Mouse (Mus musculus) bone marrow macrophage, adult 2 months (primary cell): Measurements from ENCODE around the gene Draxin. TPM values are rescaled to one million over a fixed set of nuclear protein-coding genes. Genes with fewer than 3 reads are reported as not detected.

Experiments used
- H3K27ac ChIP-seq: 2 replicates; pipeline ENCODE4 v1.5.1; 2012; ENCODE audit warnings: low read depth, low read length; ENCODE audit not compliant: insufficient read depth
- H3K4me1 ChIP-seq: 2 replicates; pipeline ENCODE4 v1.6.1; 2012; ENCODE audit warnings: low read length; ENCODE audit not compliant: control insufficient read depth, insufficient read depth
- H3K4me3 ChIP-seq: 2 replicates; pipeline ENCODE4 v1.5.1; 2012; ENCODE audit warnings: mild to moderate bottlenecking, low read length, moderate library complexity; ENCODE audit not compliant: insufficient read depth
- CTCF ChIP-seq: IDR thresholded peaks from 2 replicates; pipeline ENCODE4 v1.5.1; 2012; ENCODE audit warnings: low read depth, mild to moderate bottlenecking, low read length, moderate library complexity
- POLR2A ChIP-seq: IDR thresholded peaks from 2 replicates; pipeline ENCODE4 v1.6.1; 2012; ENCODE audit warnings: mild to moderate bottlenecking, low read depth, low read length, borderline replicate concordance
- polyA plus RNA-seq: library from polyadenylated mRNA; stranded (reverse); fragments of >200 nt; gene quantifications from 2 replicates; pipeline ENCODE4 v1.2.4, GENCODE M21; 2012; ENCODE audit not compliant: missing spikeins, insufficient read depth, insufficient read length

Gene Draxin
- polyA plus RNA-seq, 1 experiment, result not detected

DNA sequence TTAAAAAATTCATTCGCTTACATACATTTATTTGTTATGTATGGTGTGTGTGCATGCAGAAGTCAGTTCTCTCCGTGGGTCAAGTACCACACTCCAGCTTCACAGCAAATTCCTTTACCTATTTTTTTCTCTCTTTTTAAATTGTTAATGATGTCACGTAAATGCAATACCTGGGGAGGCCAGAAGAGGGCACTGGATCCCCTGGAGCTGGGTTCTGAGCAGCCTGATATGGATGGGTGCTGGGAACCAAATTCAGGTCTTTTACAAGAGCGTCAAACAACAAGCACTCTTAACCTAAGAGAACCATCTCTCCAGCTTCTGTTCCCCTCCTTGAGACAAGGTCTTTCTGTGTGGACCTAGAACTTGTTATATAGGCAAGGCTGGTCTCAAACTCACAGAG, 13.8 kb downstream of the Draxin start:
- no peaks in the 10 kb centered on the region for H3K4me1 ChIP-seq
- TF ChIP-seq CTCF (no peak), POLR2A (no peak)
- H3K4me3 ChIP-seq, result no peak overlapping the region
- H3K27ac ChIP-seq, result no peak overlapping the region

DNA sequence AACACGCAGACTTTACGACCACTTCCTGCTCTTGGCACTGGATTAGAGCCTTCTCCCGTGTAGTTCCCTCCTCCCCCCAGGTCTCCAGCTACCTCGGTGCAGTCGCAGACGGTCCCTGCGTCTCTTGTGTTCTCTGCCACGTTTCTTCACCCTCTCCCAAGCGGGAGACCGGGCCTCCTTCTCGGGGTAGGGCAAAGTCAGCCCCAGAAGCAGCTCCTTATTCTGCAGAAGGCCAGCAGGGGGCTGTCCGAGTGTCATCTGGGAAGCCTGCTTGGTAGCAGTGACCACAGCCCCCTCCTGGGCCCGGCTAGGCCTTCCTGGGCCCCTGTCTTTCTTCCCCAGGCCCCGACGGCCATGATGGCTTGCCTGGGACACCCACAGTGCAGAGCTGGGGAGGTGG, 15.0 kb downstream of the Draxin start:
- H3K4me1 ChIP-seq, result no peaks in the 10 kb centered on the region
- H3K27ac ChIP-seq, result no peak overlapping the region
- H3K4me3 ChIP-seq, result no peak overlapping the region
- no peak for TF ChIP-seq POLR2A
- peak; percentile 30; the same call in 1 of the 2 replicates for TF ChIP-seq CTCF

DNA sequence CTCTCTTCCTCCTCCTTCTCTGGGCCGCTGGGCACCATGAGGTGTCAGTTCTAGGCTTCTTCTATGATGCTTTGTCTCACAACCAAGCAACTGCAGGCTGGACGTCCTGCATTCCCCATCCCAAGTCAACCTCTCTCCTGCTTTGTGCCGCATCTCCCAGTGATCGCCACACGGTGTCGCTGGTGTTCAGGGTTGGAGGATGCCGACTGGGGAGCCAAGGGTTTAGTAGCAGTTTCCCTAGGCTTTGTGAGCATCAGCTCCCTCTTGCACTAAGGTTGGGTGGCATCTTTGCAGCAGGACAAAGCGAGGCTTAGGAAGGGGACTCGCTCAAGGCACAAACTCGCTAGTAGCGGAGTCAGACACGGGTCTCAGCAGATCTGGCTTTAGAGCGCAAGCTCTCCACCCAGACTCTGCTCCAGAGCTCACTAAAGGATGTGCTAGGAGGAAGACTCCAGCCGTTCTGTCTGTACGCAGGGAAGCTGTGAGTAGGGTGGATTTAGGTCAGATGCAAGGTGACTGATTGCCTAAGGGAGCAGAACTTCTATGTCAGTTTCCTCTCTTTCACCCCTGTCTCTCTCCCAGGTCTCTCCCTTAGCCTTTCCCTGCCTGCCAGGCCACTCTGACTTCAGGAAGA, 15.6 kb downstream of the Draxin start:
- TF ChIP-seq CTCF (peak; percentile 82), POLR2A (no peak)
- Histone ChIP-seq H3K27ac (no peak overlapping the region), H3K4me1 (no peaks in the 10 kb centered on the region), H3K4me3 (no peak overlapping the region)

DNA sequence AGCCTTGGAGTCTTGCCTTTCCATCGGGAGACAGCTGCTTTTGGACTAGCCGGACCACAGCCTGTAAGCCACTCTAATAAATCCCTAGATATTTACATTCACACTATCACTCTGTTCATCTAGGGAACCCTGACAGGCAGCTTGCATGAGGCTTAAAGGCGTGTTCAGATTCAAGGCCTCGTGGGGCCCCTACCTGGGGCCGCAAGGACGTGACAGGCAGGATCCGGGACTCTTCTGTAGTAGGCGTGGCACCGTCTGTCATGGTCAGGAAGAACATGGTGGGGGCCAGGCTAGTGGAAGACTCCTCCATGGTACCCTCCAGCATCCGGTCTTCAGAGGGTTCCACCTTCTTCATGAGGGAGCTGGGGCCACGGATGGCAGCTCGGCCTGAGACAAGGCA, 18.0 kb downstream of the Draxin start:
- TF ChIP-seq POLR2A (no peak), CTCF (no peak)
- H3K27ac ChIP-seq, result no peak overlapping the region
- H3K4me1 ChIP-seq, result no peaks in the 10 kb centered on the region
- H3K4me3 ChIP-seq, result no peak overlapping the region

DNA sequence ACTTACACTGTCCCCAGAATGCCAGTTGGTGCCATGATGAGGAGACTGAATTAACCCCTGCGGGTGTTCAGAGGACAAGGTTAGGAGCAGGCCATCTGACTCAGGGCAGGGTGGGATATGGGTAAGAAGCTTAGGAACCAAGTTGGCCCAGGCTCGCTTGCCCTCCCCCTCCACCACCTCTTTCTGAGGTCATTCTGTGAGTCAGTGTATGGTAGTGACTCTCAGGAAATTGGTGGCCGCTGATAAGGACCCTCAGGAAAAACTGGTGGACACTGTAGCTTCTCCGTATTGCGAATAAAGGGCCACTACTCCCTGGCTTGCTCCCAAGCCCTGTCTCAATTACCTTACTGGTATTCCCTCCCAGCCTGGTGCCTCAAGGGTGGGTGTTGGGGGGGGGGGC, 21.3 kb downstream of the Draxin start:
- Histone ChIP-seq H3K4me1 (no peaks in the 10 kb centered on the region), H3K4me3 (no peak overlapping the region), H3K27ac (no peak overlapping the region)
- TF ChIP-seq POLR2A, result no peak

DNA sequence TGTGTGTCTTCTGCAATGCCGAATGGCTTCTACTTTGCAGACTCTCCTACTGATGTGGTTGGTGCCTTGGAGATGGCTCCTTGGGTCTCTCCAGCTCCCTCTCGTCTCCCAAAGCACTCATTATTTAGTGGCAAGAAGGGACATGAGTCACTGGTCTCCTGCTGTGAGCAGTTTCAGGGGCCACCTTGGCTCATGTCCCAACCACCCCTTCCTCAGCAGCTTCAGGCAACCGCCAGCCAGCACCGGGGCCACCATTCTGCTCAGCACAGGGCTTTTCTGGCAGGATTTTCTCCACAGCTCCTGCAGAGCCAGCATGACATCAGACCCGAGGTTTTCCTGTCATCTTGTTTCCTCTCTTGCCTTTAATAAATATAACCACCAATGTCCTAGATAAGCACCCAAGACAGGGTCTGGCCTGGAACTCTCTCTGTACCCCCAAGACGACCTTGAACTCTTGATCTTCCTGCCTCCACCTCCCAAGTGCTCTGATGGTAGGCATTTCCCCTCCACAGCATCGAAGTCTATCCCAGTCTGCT, 21.9 kb downstream of the Draxin start:
- no peak overlapping the region for H3K27ac ChIP-seq
- H3K4me1 ChIP-seq, result no peaks in the 10 kb centered on the region
- TF ChIP-seq CTCF, result no peak
- no peak for TF ChIP-seq POLR2A
- no peak overlapping the region for H3K4me3 ChIP-seq

DNA sequence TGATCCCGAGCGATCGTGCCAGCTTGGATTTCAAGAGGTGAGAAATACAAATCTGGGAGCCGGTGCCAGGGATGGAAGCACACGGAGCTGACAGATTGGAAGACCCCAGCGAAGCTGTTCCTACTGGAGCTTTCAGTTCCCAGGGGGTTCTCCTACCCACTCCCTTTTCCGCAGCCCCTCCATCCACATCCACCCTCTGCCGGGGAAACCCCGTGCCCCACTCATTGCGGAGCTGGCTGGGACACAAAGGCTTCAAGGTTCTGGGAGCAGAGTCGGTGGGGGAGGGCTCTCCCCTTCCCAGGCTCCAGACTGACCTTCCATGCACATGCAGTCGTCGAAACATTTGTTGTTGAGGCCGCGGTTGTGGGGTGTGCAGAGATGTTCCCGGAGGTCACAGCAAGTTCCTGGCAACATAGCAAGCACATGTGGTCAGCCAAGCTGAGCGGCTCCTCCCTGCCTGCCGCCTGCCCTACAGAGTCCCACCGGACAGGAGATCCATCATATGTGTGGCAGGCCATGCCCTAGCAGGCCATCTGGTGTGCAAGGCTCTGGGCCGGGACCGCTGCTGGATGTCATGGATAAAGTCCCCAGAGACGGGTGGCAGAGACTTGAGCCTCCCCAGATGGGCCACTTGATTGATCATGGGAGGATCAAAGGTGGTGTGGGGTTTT, 22.7 kb downstream of the Draxin start:
- TF ChIP-seq CTCF, result no peak
- no peak for TF ChIP-seq POLR2A
- Histone ChIP-seq H3K27ac (no peak overlapping the region), H3K4me1 (no peaks in the 10 kb centered on the region), H3K4me3 (no peak overlapping the region)

DNA sequence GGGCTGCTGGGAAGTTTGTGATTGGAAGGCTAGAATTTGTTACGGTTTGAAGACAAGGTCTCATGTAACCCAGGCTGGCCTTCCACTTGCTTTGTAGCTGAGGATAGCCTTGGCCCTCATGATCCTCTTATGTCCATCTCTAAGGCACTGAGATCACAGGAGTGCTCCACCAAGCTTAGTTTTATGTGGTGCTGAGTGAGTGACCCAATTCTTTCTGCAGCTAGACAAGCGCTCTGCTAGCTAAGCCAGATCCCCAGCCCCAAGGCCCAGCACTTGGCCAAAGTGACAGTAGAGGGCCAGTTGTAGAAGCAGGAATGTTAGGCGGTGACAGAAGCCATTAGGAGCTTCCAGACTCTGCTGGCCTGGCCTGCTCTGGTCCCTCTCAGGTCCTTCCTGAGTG, 26.4 kb downstream of the Draxin start:
- Histone ChIP-seq H3K4me3 (no peak overlapping the region), H3K4me1 (no peaks in the 10 kb centered on the region), H3K27ac (no peak overlapping the region)
- TF ChIP-seq CTCF, result no peak
- no peak for TF ChIP-seq POLR2A

DNA sequence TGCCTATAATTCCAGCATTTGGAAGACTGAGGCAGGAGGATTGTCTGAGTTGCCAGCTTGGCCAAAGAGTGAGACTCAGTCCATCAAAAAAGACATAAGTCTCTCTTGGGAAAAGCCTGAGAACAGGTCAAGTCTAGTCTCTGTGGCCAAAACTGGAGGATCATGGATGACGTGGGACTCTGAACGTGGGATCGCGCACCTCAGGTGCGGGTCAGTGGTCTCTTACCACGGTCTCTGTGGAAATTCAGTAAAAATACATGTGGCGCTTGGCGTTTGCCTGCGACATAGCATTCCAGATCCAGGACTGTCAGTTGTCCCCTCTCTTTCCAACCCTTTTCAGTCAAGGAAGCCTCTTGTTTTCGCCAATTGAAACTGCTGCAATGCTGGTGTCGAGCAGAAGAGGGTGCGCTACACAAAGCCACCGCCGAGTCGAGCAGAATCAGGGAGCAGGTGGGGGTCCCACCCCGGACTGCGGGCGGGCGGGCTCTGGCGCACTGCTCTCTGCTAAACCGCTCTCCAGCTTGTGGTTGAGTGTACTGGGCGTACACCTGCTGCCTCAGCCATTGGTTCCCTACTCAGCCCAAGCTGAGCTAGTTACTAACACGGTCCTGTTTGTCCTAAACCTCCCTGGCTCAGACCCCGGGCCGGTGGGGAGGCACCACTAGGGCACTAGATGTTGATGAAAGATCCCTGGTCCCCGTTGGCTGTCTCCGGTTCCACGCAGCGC, 28.5 kb downstream of the Draxin start:
- Histone ChIP-seq H3K4me1 (no peaks in the 10 kb centered on the region), H3K4me3 (0 out of 2 replicates have a peak overlapping the region, but pooled peaks have one; percentile 4), H3K27ac (no peak overlapping the region)
- TF ChIP-seq CTCF, result no peak
- TF ChIP-seq POLR2A, result no peak

DNA sequence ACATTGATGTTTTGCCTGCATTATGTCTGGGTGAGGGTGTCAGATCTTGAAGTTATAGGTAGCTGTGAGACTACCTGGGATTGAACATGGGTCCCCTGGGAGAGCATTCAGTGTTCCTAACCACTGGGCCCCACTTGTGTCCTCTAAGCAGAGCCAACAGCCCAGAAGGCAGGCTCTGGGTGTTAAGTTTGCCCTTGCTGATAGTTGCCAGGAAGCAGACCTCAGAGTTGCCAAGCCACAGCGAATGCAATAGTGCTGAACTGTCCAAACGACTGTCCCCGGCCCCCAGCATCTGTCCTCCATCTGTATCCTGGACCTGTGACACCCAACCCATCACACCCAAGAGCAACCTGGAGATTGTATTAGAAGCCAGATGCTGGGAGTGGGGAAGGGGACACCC, 31.8 kb downstream of the Draxin start:
- H3K4me1 ChIP-seq, result no peaks in the 10 kb centered on the region
- TF ChIP-seq CTCF (no peak), POLR2A (no peak)
- H3K27ac ChIP-seq, result no peak overlapping the region
- no peak overlapping the region for H3K4me3 ChIP-seq
